In the genomic region with DNA sequence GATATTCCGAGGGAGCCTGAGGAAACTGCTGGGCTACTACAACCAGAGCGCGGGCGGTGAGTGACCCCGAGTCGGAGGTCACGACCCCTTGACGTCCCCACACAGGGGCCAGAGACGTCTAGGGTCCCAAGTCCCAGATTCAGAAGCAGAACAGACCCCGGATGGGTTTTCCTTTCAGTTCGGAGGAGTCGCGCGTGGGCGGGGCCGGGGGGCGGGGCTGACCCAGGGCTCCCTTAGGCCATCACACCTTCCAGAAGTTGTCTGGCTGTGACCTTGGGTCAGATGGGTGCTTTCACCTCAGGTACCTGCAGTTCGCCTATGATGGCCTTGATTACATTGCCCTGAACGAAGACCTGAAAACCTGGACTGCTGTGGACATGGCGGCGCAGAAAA, we compare ENCODE assay signal across 9 mouse cellular contexts. TPM values are rescaled to one million over a fixed set of nuclear protein-coding genes. Genes with fewer than 3 reads are reported as not detected.
DNase-seq lines count a peak whose midpoint lies in the region; ATAC-seq lines count a peak whose summit lies in the region.
"Had no signal": no experiment of that assay in that cellular context is flagged by ENCODE, and none has a peak within 500 bp of the region (broad histone marks: within the 10 kb centered on the region; RNA-seq: fewer than 3 reads in every experiment).

No protein-coding gene starts in this region.

- peak overlapping the region; percentile 23; the same call in 1 of the 2 replicates for H3K9ac ChIP-seq in kidney, embryonic 16.5 days (replicated peaks; ENCODE audit: low read length)
- no peak overlapping the region for H3K9ac ChIP-seq in embryonic facial prominence, embryonic 11.5 days (replicated peaks; ENCODE audit: low read length)

- peaks cover 6% of the 10 kb centered on the region for H3K9me3 ChIP-seq in kidney, embryonic 16.5 days (ENCODE audit: low read length)
- no peaks in the 10 kb centered on the region for H3K9me3 ChIP-seq in embryonic facial prominence, embryonic 11.5 days (replicated peaks; ENCODE audit: control insufficient read depth, low read length)

- 19% methylated on average over 21 of the region's 21 CpGs for WGBS in kidney, embryonic 16.5 days
- 17% methylated on average over 21 of the region's 21 CpGs for WGBS in embryonic facial prominence, embryonic 11.5 days

- H3K4me3 ChIP-seq in kidney, embryonic 16.5 days (ENCODE audit: low read length): peak overlapping the region; percentile 45
- peak overlapping the region; percentile 21 for H3K4me3 ChIP-seq in embryonic facial prominence, embryonic 11.5 days (ENCODE audit: low read depth, low read length)

- no peak overlapping the region for H3K27ac ChIP-seq in kidney, embryonic 16.5 days (ENCODE audit: low read length)
- no peak overlapping the region for H3K27ac ChIP-seq in embryonic facial prominence, embryonic 11.5 days (replicated peaks; ENCODE audit: low read depth, low read length)

- 0 out of 2 replicates have a peak, but pooled peaks have one; percentile 46 for ATAC-seq in kidney, embryonic 16.5 days (ENCODE audit: low FRiP score, low TSS enrichment)
- no peak for ATAC-seq in embryonic facial prominence, embryonic 11.5 days (replicated peaks; ENCODE audit: insufficient number of reproducible peaks, low FRiP score, low TSS enrichment, low read depth)
- ATAC-seq in inflammation-experienced regulatory T-cells, adult 6 months: peak; percentile 56
- no peak for ATAC-seq in granulocyte monocyte progenitor cell, adult 5-6 weeks (replicated peaks; ENCODE audit: poor library complexity, severe bottlenecking)
- ATAC-seq: Patski had no signal

- H3K36me3 ChIP-seq in kidney, embryonic 16.5 days (ENCODE audit: insufficient read depth, low read length): no peaks in the 10 kb centered on the region
- no peaks in the 10 kb centered on the region for H3K36me3 ChIP-seq in embryonic facial prominence, embryonic 11.5 days (replicated peaks; ENCODE audit: control insufficient read depth, insufficient read depth, low read depth, low read length)

- peaks cover 8% of the 10 kb centered on the region; the same call in 1 of the 2 replicates for H3K27me3 ChIP-seq in kidney, embryonic 16.5 days (ENCODE audit: insufficient read depth, low read length)
- peaks cover 10% of the 10 kb centered on the region for H3K27me3 ChIP-seq in embryonic facial prominence, embryonic 11.5 days (ENCODE audit: control insufficient read depth, insufficient read depth, low read length)
- H3K27me3 ChIP-seq: Patski had no signal

- H3K4me2 ChIP-seq in kidney, embryonic 16.5 days (replicated peaks; ENCODE audit: low read depth, low read length): peak overlapping the region; percentile 79
- peak overlapping the region; percentile 71 for H3K4me2 ChIP-seq in embryonic facial prominence, embryonic 11.5 days (ENCODE audit: low read depth, low read length)

- peaks cover 7% of the 10 kb centered on the region; the same call in 1 of the 2 replicates for H3K4me1 ChIP-seq in kidney, embryonic 16.5 days (ENCODE audit: insufficient read depth, low read length)
- no peaks in the 10 kb centered on the region; the same call in 1 of the 2 replicates for H3K4me1 ChIP-seq in embryonic facial prominence, embryonic 11.5 days (ENCODE audit: control insufficient read depth, insufficient read depth, low read length)

- DNase-seq in kidney, adult 8-10 months: no peak
- DNase-seq in embryonic facial prominence, embryonic 11.5 days (ENCODE audit: low spot score): no peak
- DNase-seq in naive thymus-derived CD4-positive, alpha-beta T cell, adult 2 months (ENCODE audit: low read depth): peak; percentile 68
- DNase-seq in spleen, postnatal 10 days (ENCODE audit: low spot score in 2 of 2): no peak
- DNase-seq in ovary, postnatal 10 days (ENCODE audit: low spot score): no peak

RNA-seq across cellular contexts. Expression of a gene that starts 17.4 kb away (rescaled TPM):
- 0.42 and 0.82 TPM in 2 replicates for polyA plus RNA-seq in kidney, embryonic 16.5 days (2015; fragmentation: Nextera tagmentation; extraction: Ambion mirVana)
- polyA plus RNA-seq in embryonic facial prominence, embryonic 11.5 days (2014; fragmentation: Nextera tagmentation; extraction: Ambion mirVana): 0.69 and 0.86 TPM in 2 replicates
- polyA plus RNA-seq in inflammation-experienced regulatory T-cells, adult 6 months (2017; shearing (Covaris generic)): 10 to 100 TPM in 2 of 3 experiments, 1 to 10 TPM in 1; 4.6 to 25.2 (median 21.9) TPM
- 0.45 TPM in 1 of 2 replicates, not detected in the other for total RNA-seq in granulocyte monocyte progenitor cell, adult 5-6 weeks (2014; fragmentation: Nextera tagmentation)
- not detected in 2 replicates for total RNA-seq in granulocyte monocyte progenitor cell, adult 5-6 weeks (2017)
- polyA plus RNA-seq: Patski had no signal

RNA-seq across cellular contexts. Expression of a gene that starts 20.0 kb away (rescaled TPM):
- polyA plus RNA-seq in kidney, embryonic 16.5 days (2015; fragmentation: Nextera tagmentation; extraction: Ambion mirVana): 4.3 and 4.4 TPM in 2 replicates
- 1.0 and 1.1 TPM in 2 replicates for polyA plus RNA-seq in embryonic facial prominence, embryonic 11.5 days (2014; fragmentation: Nextera tagmentation; extraction: Ambion mirVana)
- polyA plus RNA-seq in inflammation-experienced regulatory T-cells, adult 6 months (2017; shearing (Covaris generic)): 10 to 100 TPM; 11.4 to 17.3 (median 16.4) TPM
- 8.3 and 15.5 TPM in 2 replicates for total RNA-seq in granulocyte monocyte progenitor cell, adult 5-6 weeks (2014; fragmentation: Nextera tagmentation)
- 19.5 and 23.4 TPM in 2 replicates for total RNA-seq in granulocyte monocyte progenitor cell, adult 5-6 weeks (2017)

RNA-seq across cellular contexts. Expression of a gene that starts 39.3 kb away (rescaled TPM):
- not detected in 2 replicates for polyA plus RNA-seq in kidney, embryonic 16.5 days (2015; fragmentation: Nextera tagmentation; extraction: Ambion mirVana)
- polyA plus RNA-seq in embryonic facial prominence, embryonic 11.5 days (2014; fragmentation: Nextera tagmentation; extraction: Ambion mirVana): 0.08 TPM in 1 of 2 replicates, not detected in the other
- under 1 TPM in 2 of 3 experiments, not detected in 1; 0.23 to 0.24 TPM for polyA plus RNA-seq in inflammation-experienced regulatory T-cells, adult 6 months (2017; shearing (Covaris generic))
- not detected in 2 replicates for total RNA-seq in granulocyte monocyte progenitor cell, adult 5-6 weeks (2014; fragmentation: Nextera tagmentation)
- total RNA-seq in granulocyte monocyte progenitor cell, adult 5-6 weeks (2017): not detected in 2 replicates

Comparison
In these comparisons a context has a peak if more than half of its experiments do, and no peak if none do; other contexts are left out.
1. ATAC-seq: peak in kidney, embryonic 16.5 days (single experiment) and inflammation-experienced regulatory T-cells, adult 6 months (single experiment); none in embryonic facial prominence, embryonic 11.5 days (single experiment) and granulocyte monocyte progenitor cell, adult 5-6 weeks (single experiment).